Mouse (Mus musculus) limb, embryonic 11.5 days (tissue): ENCODE results near the gene Cyp3a13. TPM values are rescaled to one million over a fixed set of nuclear protein-coding genes. Genes with fewer than 3 reads are reported as not detected.

Source experiments
- ATAC-seq: fragments of 200-750 bp; cut with Nextera tagmentation; 2 replicates; pipeline ENCODE4 v1.8.0; 2017; ENCODE audit warnings: low read depth; ENCODE audit not compliant: insufficient number of reproducible peaks, low FRiP score, low TSS enrichment
- DNase-seq: peaks from one replicate; pipeline ENCODE4 v3.0.0-alpha.2; 2015; ENCODE audit warnings: low spot score
- H3K27ac ChIP-seq: fragments of 300-500 bp; sonication (generic); replicated peaks from 2 replicates; pipeline ENCODE4 v1.5.1; 2014; ENCODE audit warnings: low read depth, mild to moderate bottlenecking, low read length
- H3K27me3 ChIP-seq: fragments of 300-500 bp; sonication (generic); 2 replicates; pipeline ENCODE4 v1.6.1; 2014; ENCODE audit warnings: mild to moderate bottlenecking, low read length, mixed read lengths; ENCODE audit not compliant: control insufficient read depth, insufficient read depth
- H3K36me3 ChIP-seq: fragments of 300-500 bp; sonication (generic); 2 replicates; pipeline ENCODE4 v1.6.1; 2014; ENCODE audit warnings: mild to moderate bottlenecking, low read length, moderate library complexity, mixed read lengths; ENCODE audit not compliant: control insufficient read depth, insufficient read depth
- H3K4me1 ChIP-seq: fragments of 300-500 bp; sonication (generic); 2 replicates; pipeline ENCODE4 v1.6.1; 2014; ENCODE audit warnings: low read length, mixed read lengths; ENCODE audit not compliant: control insufficient read depth, insufficient read depth
- H3K4me2 ChIP-seq: fragments of 300-500 bp; sonication (generic); 2 replicates; pipeline ENCODE4 v1.6.1; 2014; ENCODE audit warnings: low read depth, mild to moderate bottlenecking, moderate library complexity; ENCODE audit not compliant: severe bottlenecking
- H3K4me3 ChIP-seq: fragments of 300-500 bp; sonication (generic); 2 replicates; pipeline ENCODE4 v1.5.1; 2014; ENCODE audit warnings: low read depth, low read length
- H3K9ac ChIP-seq: fragments of 300-500 bp; sonication (generic); 2 replicates; pipeline ENCODE4 v1.6.1; 2014; ENCODE audit warnings: mild to moderate bottlenecking, low read length
- H3K9me3 ChIP-seq: fragments of 300-500 bp; sonication (generic); 2 replicates; pipeline ENCODE4 v1.6.1; 2016; ENCODE audit warnings: low read length; ENCODE audit not compliant: control insufficient read depth
- WGBS: fragments of 180-500 bp; shearing (Covaris S2); extraction: QIAGEN DNeasy Blood & Tissue Kit; methylation state at CpG from one replicate; pipeline ENCODE4 v1.1.7; 2014; 5-methylcytosine and 5-hydroxymethylcytosine counted together
- polyA plus RNA-seq: library from polyadenylated mRNA; unstranded; fragments of >200 nt; fragmentation: Nextera tagmentation; extraction: Ambion mirVana; gene quantifications from 2 replicates; pipeline ENCODE4 v1.2.1, GENCODE M21; 2014

Cyp3a13 gene
- polyA plus RNA-seq: not detected in 2 replicates

GRCm38 (mm10) chr5:137921532-137921931 lies at the start of gene Cyp3a13:
Gene Cyp3a13, minus strand, starts transcription at chr5:137921619.
- no peak within 1 kb of the TSS for H3K4me2 ChIP-seq
- ATAC-seq (no peak), DNase-seq (no peak)

GRCm38 (mm10) chr5:137966492-137966891 lies 45.1 kb upstream of the Cyp3a13 start:
- DNase-seq (no peak), ATAC-seq (no peak)
- Histone ChIP-seq H3K4me3 (no peak overlapping the region), H3K4me1 (no peaks in the 10 kb centered on the region), H3K36me3 (no peaks in the 10 kb centered on the region), H3K9ac (no peak overlapping the region), H3K4me2 (no peak overlapping the region), H3K27ac (no peak overlapping the region), H3K27me3 (no peaks in the 10 kb centered on the region), H3K9me3 (no peaks in the 10 kb centered on the region)

More at GRCm38 (mm10) chr5:137921532-137921931, at the start of gene Cyp3a13:
- H3K9ac ChIP-seq: no peak within 1 kb of the TSS
- H3K27me3 ChIP-seq: no peaks in the 10 kb centered on the region
- WGBS: 52% methylated on average over 2 of the region's 2 CpGs
- H3K4me3 ChIP-seq: no peak within 1 kb of the TSS
- H3K4me1 ChIP-seq: no peaks in the 10 kb centered on the region
- H3K36me3 ChIP-seq: no peaks in the 10 kb centered on the region
- no peak within 1 kb of the TSS for H3K27ac ChIP-seq
- no peaks in the 10 kb centered on the region for H3K9me3 ChIP-seq

GRCm38 (mm10) chr5:137962945-137963344 lies 41.5 kb upstream of the Cyp3a13 start, which contains the start of gene Gjc3:
Gene Gjc3, minus strand, starts transcription at chr5:137963098.
- Histone ChIP-seq H3K4me2 (no peak within 1 kb of the TSS), H3K4me1 (no peaks in the 10 kb centered on the region), H3K9me3 (no peaks in the 10 kb centered on the region), H3K4me3 (no peak within 1 kb of the TSS), H3K9ac (no peak within 1 kb of the TSS), H3K36me3 (no peaks in the 10 kb centered on the region), H3K27ac (no peak within 1 kb of the TSS), H3K27me3 (no peaks in the 10 kb centered on the region)
- 83% methylated on average over 8 of the region's 8 CpGs for WGBS
- DNase-seq: no peak
- no peak for ATAC-seq

DNA sequence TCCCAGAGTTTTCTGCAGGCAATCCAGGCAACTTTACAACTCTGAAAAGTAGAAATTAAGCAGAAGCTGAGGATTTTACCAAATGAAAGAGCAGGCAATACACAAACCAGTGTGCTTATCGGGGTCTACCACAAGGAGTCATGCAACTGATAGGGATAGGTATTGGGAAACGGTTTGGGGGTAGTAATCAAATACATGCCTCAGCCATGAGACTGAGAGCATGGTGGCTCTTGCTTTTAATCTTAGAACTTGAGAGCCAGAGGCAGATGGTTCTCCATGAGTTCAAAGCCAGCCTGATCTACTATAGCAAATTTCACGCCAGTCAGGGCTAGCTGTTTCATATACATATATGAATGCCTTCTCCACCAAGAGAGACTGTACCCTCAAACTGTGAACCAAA lies 35.0 kb upstream of the Cyp3a13 start:
- Histone ChIP-seq H3K9ac (no peak overlapping the region), H3K27me3 (no peaks in the 10 kb centered on the region), H3K9me3 (no peaks in the 10 kb centered on the region), H3K4me1 (no peaks in the 10 kb centered on the region), H3K36me3 (no peaks in the 10 kb centered on the region), H3K4me3 (no peak overlapping the region), H3K4me2 (no peak overlapping the region), H3K27ac (no peak overlapping the region)
- ATAC-seq (no peak), DNase-seq (no peak)
- WGBS: 89% methylated on average over 3 of the region's 3 CpGs

- WGBS: 48% methylated on average over 6 of the region's 6 CpGs
- Histone ChIP-seq H3K36me3 (no peaks in the 10 kb centered on the region), H3K4me1 (no peaks in the 10 kb centered on the region), H3K4me2 (no peak overlapping the region), H3K4me3 (no peak overlapping the region), H3K9me3 (no peaks in the 10 kb centered on the region), H3K27ac (no peak overlapping the region), H3K27me3 (no peaks in the 10 kb centered on the region), H3K9ac (no peak overlapping the region)
- ATAC-seq: no peak
- no peak for DNase-seq
Measured at GRCm38 (mm10) chr5:137951218-137951617, 29.8 kb upstream of the Cyp3a13 start.

- ATAC-seq (no peak), DNase-seq (no peak)
- H3K9ac ChIP-seq: no peak overlapping the region
Measured at GRCm38 (mm10) chr5:137947303-137947702, 25.9 kb upstream of the Cyp3a13 start.

GRCm38 (mm10) chr5:137943133-137943532 lies 21.7 kb upstream of the Cyp3a13 start:
- WGBS: 87% methylated on average over 1 of the region's 1 CpGs
- H3K9ac ChIP-seq: no peak overlapping the region
- H3K27me3 ChIP-seq: no peaks in the 10 kb centered on the region
- no peaks in the 10 kb centered on the region for H3K9me3 ChIP-seq
- no peak overlapping the region for H3K4me2 ChIP-seq
- no peaks in the 10 kb centered on the region for H3K4me1 ChIP-seq
- no peak overlapping the region for H3K27ac ChIP-seq
- ATAC-seq (no peak), DNase-seq (no peak)
- no peaks in the 10 kb centered on the region for H3K36me3 ChIP-seq
- no peak overlapping the region for H3K4me3 ChIP-seq

More at GRCm38 (mm10) chr5:137947303-137947702, 25.9 kb upstream of the Cyp3a13 start:
- no peaks in the 10 kb centered on the region for H3K27me3 ChIP-seq
- no peak overlapping the region for H3K4me3 ChIP-seq
- H3K27ac ChIP-seq: no peak overlapping the region
- no peaks in the 10 kb centered on the region for H3K36me3 ChIP-seq
- no peak overlapping the region for H3K4me2 ChIP-seq
- H3K9me3 ChIP-seq: no peaks in the 10 kb centered on the region
- no peaks in the 10 kb centered on the region for H3K4me1 ChIP-seq

- no peak overlapping the region for H3K27ac ChIP-seq
- DNase-seq (no peak), ATAC-seq (no peak)
- H3K27me3 ChIP-seq: no peaks in the 10 kb centered on the region
- WGBS: 74% methylated on average over 4 of the region's 4 CpGs
- H3K9me3 ChIP-seq: no peaks in the 10 kb centered on the region
- H3K4me3 ChIP-seq: no peak overlapping the region
- H3K36me3 ChIP-seq: no peaks in the 10 kb centered on the region
- no peaks in the 10 kb centered on the region for H3K4me1 ChIP-seq
- no peak overlapping the region for H3K9ac ChIP-seq
- no peak overlapping the region for H3K4me2 ChIP-seq
Measured at GRCm38 (mm10) chr5:137940948-137941347, 19.5 kb upstream of the Cyp3a13 start.

DNA sequence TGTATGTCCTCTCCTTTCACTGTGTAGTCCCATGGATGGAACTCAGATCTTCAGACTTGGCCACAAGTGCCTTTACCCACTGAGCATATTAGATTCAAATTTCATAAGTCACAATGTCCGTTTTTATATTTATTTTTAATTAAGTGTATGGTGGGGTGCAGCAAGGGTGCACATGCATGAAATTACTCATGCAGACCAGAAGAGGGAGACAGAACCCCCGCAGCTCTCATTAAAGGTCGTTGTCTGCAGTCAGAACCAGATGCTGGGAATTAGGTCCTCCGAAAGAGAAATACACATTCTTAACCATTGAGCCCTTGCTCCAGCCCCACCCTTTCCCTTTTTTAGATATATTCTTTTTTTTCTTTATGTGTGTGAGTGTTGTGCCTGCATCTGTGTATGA lies 15.8 kb upstream of the Cyp3a13 start:
- Histone ChIP-seq H3K4me2 (no peak overlapping the region), H3K9me3 (no peaks in the 10 kb centered on the region), H3K27me3 (no peaks in the 10 kb centered on the region), H3K4me3 (no peak overlapping the region), H3K27ac (no peak overlapping the region), H3K36me3 (no peaks in the 10 kb centered on the region), H3K9ac (no peak overlapping the region), H3K4me1 (no peaks in the 10 kb centered on the region)
- ATAC-seq (no peak), DNase-seq (no peak)
- 69% methylated on average over 4 of the region's 4 CpGs for WGBS
